Mouse (Mus musculus): ENCODE data around the gene Rcor2. TPM values are rescaled to one million over a fixed set of nuclear protein-coding genes. Genes with fewer than 3 reads are reported as not detected.

The Rcor2 gene
- polyA plus RNA-seq, 1 experiment = 0.14 TPM

- H3K4me3 ChIP-seq (replicated peaks) = peak overlapping the region; percentile 61
- TF ChIP-seq TAL1 (IDR thresholded peaks at IDR 0.05; ENCODE audit: low read length) = no peak
- TF ChIP-seq GATA1 (IDR thresholded peaks at IDR 0.05; ENCODE audit: low read length) = no peak
- no peaks in the 10 kb centered on the region for H3K9me3 ChIP-seq (ENCODE audit: control insufficient read depth, low read length)
- no peaks in the 10 kb centered on the region for H3K36me3 ChIP-seq (ENCODE audit: control insufficient read depth)
- peaks cover 56% of the 10 kb centered on the region for H3K27me3 ChIP-seq (ENCODE audit: control insufficient read depth)
- H3K4me1 ChIP-seq (ENCODE audit: control insufficient read depth) = peaks cover 30% of the 10 kb centered on the region
These were observed 2.3 kb downstream of the Rcor2 start for GRCm38 (mm10) chr19:7269290-7270044.

- Histone ChIP-seq H3K27me3 (ENCODE audit: control insufficient read depth) (peaks cover 18% of the 10 kb centered on the region), H3K36me3 (ENCODE audit: control insufficient read depth) (peaks cover 32% of the 10 kb centered on the region), H3K9me3 (ENCODE audit: control insufficient read depth, low read length) (no peaks in the 10 kb centered on the region), H3K4me3 (replicated peaks) (no peak overlapping the region), H3K4me1 (ENCODE audit: control insufficient read depth) (peaks cover 10% of the 10 kb centered on the region)
- TF ChIP-seq GATA1 (IDR thresholded peaks at IDR 0.05; ENCODE audit: low read length) (no peak), TAL1 (IDR thresholded peaks at IDR 0.05; ENCODE audit: low read length) (no peak)
These were observed 6.4 kb downstream of the Rcor2 start for GRCm38 (mm10) chr19:7273486-7273885.

- Histone ChIP-seq H3K4me3 (replicated peaks) (no peak overlapping the region), H3K27me3 (ENCODE audit: control insufficient read depth) (peaks cover 8% of the 10 kb centered on the region), H3K4me1 (ENCODE audit: control insufficient read depth) (peaks cover 5% of the 10 kb centered on the region), H3K9me3 (ENCODE audit: control insufficient read depth, low read length) (no peaks in the 10 kb centered on the region), H3K36me3 (ENCODE audit: control insufficient read depth) (peaks cover 42% of the 10 kb centered on the region)
- TF ChIP-seq GATA1 (IDR thresholded peaks at IDR 0.05; ENCODE audit: low read length) (no peak), TAL1 (IDR thresholded peaks at IDR 0.05; ENCODE audit: low read length) (no peak)
These were observed 7.3 kb downstream of the Rcor2 start for GRCm38 (mm10) chr19:7274326-7274990.

- H3K36me3 ChIP-seq (ENCODE audit: control insufficient read depth) = peaks cover 49% of the 10 kb centered on the region
These were observed 8.1 kb downstream of the Rcor2 start for GRCm38 (mm10) chr19:7275131-7275789.

GRCm38 (mm10) chr19:7276053-7276659 is 9.0 kb downstream of the Rcor2 start:
- no peak for TF ChIP-seq TAL1 (IDR thresholded peaks at IDR 0.05; ENCODE audit: low read length)
- TF ChIP-seq GATA1 (IDR thresholded peaks at IDR 0.05; ENCODE audit: low read length) = no peak
- Histone ChIP-seq H3K4me3 (replicated peaks) (no peak overlapping the region), H3K4me1 (ENCODE audit: control insufficient read depth) (peaks cover 5% of the 10 kb centered on the region), H3K9me3 (ENCODE audit: control insufficient read depth, low read length) (no peaks in the 10 kb centered on the region), H3K36me3 (ENCODE audit: control insufficient read depth) (peaks cover 58% of the 10 kb centered on the region), H3K27me3 (ENCODE audit: control insufficient read depth) (no peaks in the 10 kb centered on the region)

More at GRCm38 (mm10) chr19:7275131-7275789, 8.1 kb downstream of the Rcor2 start:
- no peak for TF ChIP-seq GATA1 (IDR thresholded peaks at IDR 0.05; ENCODE audit: low read length)
- no peak for TF ChIP-seq TAL1 (IDR thresholded peaks at IDR 0.05; ENCODE audit: low read length)
- Histone ChIP-seq H3K4me3 (replicated peaks) (no peak overlapping the region), H3K27me3 (ENCODE audit: control insufficient read depth) (0 out of 2 replicates have a peak, but pooled peaks cover 2% of the 10 kb centered on the region), H3K4me1 (ENCODE audit: control insufficient read depth) (peaks cover 5% of the 10 kb centered on the region), H3K9me3 (ENCODE audit: control insufficient read depth, low read length) (no peaks in the 10 kb centered on the region)

GRCm38 (mm10) chr19:7276796-7277195 is 9.7 kb downstream of the Rcor2 start:
- Histone ChIP-seq H3K36me3 (ENCODE audit: control insufficient read depth) (peaks cover 64% of the 10 kb centered on the region), H3K4me3 (replicated peaks) (no peak overlapping the region), H3K9me3 (ENCODE audit: control insufficient read depth, low read length) (no peaks in the 10 kb centered on the region), H3K4me1 (ENCODE audit: control insufficient read depth) (peaks cover 5% of the 10 kb centered on the region), H3K27me3 (ENCODE audit: control insufficient read depth) (no peaks in the 10 kb centered on the region)
- TF ChIP-seq GATA1 (IDR thresholded peaks at IDR 0.05; ENCODE audit: low read length) (no peak), TAL1 (IDR thresholded peaks at IDR 0.05; ENCODE audit: low read length) (no peak)

- H3K27me3 ChIP-seq (ENCODE audit: control insufficient read depth) = no peaks in the 10 kb centered on the region
- no peak overlapping the region for H3K4me3 ChIP-seq (replicated peaks)
- H3K9me3 ChIP-seq (ENCODE audit: control insufficient read depth, low read length) = no peaks in the 10 kb centered on the region
- peaks cover 80% of the 10 kb centered on the region for H3K36me3 ChIP-seq (ENCODE audit: control insufficient read depth)
- TF ChIP-seq TAL1 (IDR thresholded peaks at IDR 0.05; ENCODE audit: low read length) = no peak
- no peak for TF ChIP-seq GATA1 (IDR thresholded peaks at IDR 0.05; ENCODE audit: low read length)
- H3K4me1 ChIP-seq (ENCODE audit: control insufficient read depth) = peaks cover 5% of the 10 kb centered on the region
These were observed 11.2 kb downstream of the Rcor2 start for GRCm38 (mm10) chr19:7278200-7278906.

GRCm38 (mm10) chr19:7279114-7279513 is 12.0 kb downstream of the Rcor2 start:
- Histone ChIP-seq H3K36me3 (ENCODE audit: control insufficient read depth) (peaks cover 87% of the 10 kb centered on the region), H3K27me3 (ENCODE audit: control insufficient read depth) (no peaks in the 10 kb centered on the region), H3K4me1 (ENCODE audit: control insufficient read depth) (peaks cover 5% of the 10 kb centered on the region), H3K4me3 (replicated peaks) (no peak overlapping the region), H3K9me3 (ENCODE audit: control insufficient read depth, low read length) (no peaks in the 10 kb centered on the region)
- no peak for TF ChIP-seq TAL1 (IDR thresholded peaks at IDR 0.05; ENCODE audit: low read length)
- TF ChIP-seq GATA1 (IDR thresholded peaks at IDR 0.05; ENCODE audit: low read length) = no peak

Data from erythroblast, embryonic 14.5 days (primary cell).